In genomic region chr4:141095016-141095415, GRCm38 (mm10) we compare ENCODE assay signal across 25 mouse cellular contexts. TPM values are rescaled to one million over a fixed set of nuclear protein-coding genes. Genes with fewer than 3 reads are reported as not detected.
DNase-seq lines count a peak whose midpoint lies in the region; ATAC-seq and TF ChIP-seq lines count a peak whose summit lies in the region.
"Had no signal": no experiment of that assay in that cellular context is flagged by ENCODE, and none has a peak within 500 bp of the region (broad histone marks: within the 10 kb centered on the region; RNA-seq: fewer than 3 reads in every experiment).

No protein-coding gene starts in this region.

- 77% methylated on average over 10 of the region's 10 CpGs for WGBS in embryonic facial prominence, embryonic 13.5 days
- 78% methylated on average over 10 of the region's 10 CpGs for WGBS in embryonic facial prominence, embryonic 10.5 days
- 77% methylated on average over 10 of the region's 10 CpGs for WGBS in kidney, adult 2 months
- WGBS in kidney, embryonic 15.5 days = 79% methylated on average over 10 of the region's 10 CpGs

- H3K36me3 ChIP-seq in embryonic facial prominence, embryonic 13.5 days = no peaks in the 10 kb centered on the region
- H3K36me3 ChIP-seq in embryonic facial prominence, embryonic 10.5 days (replicated peaks) = no peaks in the 10 kb centered on the region
- no peaks in the 10 kb centered on the region for H3K36me3 ChIP-seq in kidney, adult 2 months (ENCODE audit: control insufficient read depth, insufficient read depth, low read length)
- no peaks in the 10 kb centered on the region for H3K36me3 ChIP-seq in kidney, embryonic 15.5 days
- H3K36me3 ChIP-seq: forebrain, embryonic 10.5 days; heart, embryonic 12.5 days; hindbrain, embryonic 10.5 days; midbrain, embryonic 15.5 days; neural tube, embryonic 12.5 days had no signal

- H3K27me3 ChIP-seq in embryonic facial prominence, embryonic 13.5 days = no peaks in the 10 kb centered on the region
- H3K27me3 ChIP-seq in embryonic facial prominence, embryonic 10.5 days (replicated peaks; ENCODE audit: low read depth, poor library complexity, severe bottlenecking) = no peaks in the 10 kb centered on the region
- H3K27me3 ChIP-seq in kidney, adult 2 months (replicated peaks; ENCODE audit: control insufficient read depth, insufficient read depth, low read length) = no peaks in the 10 kb centered on the region
- no peaks in the 10 kb centered on the region for H3K27me3 ChIP-seq in kidney, embryonic 15.5 days
- H3K27me3 ChIP-seq: heart, embryonic 12.5 days; midbrain, embryonic 15.5 days; neural tube, embryonic 12.5 days had no signal

- no peak overlapping the region for H3K27ac ChIP-seq in embryonic facial prominence, embryonic 13.5 days
- no peak overlapping the region for H3K27ac ChIP-seq in embryonic facial prominence, embryonic 10.5 days (replicated peaks)
- H3K27ac ChIP-seq in kidney, adult 2 months (ENCODE audit: insufficient read depth, low read depth, low read length) = no peak overlapping the region
- no peak overlapping the region for H3K27ac ChIP-seq in kidney, embryonic 15.5 days
- H3K27ac ChIP-seq: forebrain, embryonic 10.5 days; hindbrain, embryonic 10.5 days; hindbrain, postnatal 0 days; layer of hippocampus, adult 2 months; macrophage; midbrain, embryonic 15.5 days; neural tube, embryonic 12.5 days had no signal

- H3K9me3 ChIP-seq in embryonic facial prominence, embryonic 13.5 days = no peaks in the 10 kb centered on the region
- no peaks in the 10 kb centered on the region for H3K9me3 ChIP-seq in embryonic facial prominence, embryonic 10.5 days
- H3K9me3 ChIP-seq in kidney, embryonic 15.5 days (replicated peaks) = no peaks in the 10 kb centered on the region
- H3K9me3 ChIP-seq: forebrain, embryonic 10.5 days; heart, embryonic 12.5 days; hindbrain, embryonic 10.5 days; midbrain, embryonic 15.5 days; neural tube, embryonic 12.5 days had no signal

- H3K9ac ChIP-seq in embryonic facial prominence, embryonic 13.5 days = no peak overlapping the region
- H3K9ac ChIP-seq in kidney, embryonic 15.5 days = no peak overlapping the region
- H3K9ac ChIP-seq: forebrain, postnatal 0 days; heart, embryonic 12.5 days; midbrain, embryonic 15.5 days; neural tube, embryonic 12.5 days had no signal

- no peak overlapping the region for H3K4me3 ChIP-seq in embryonic facial prominence, embryonic 13.5 days
- H3K4me3 ChIP-seq in embryonic facial prominence, embryonic 10.5 days = no peak overlapping the region
- no peak overlapping the region for H3K4me3 ChIP-seq in kidney, adult 2 months (ENCODE audit: insufficient read depth, low read depth, low read length)
- H3K4me3 ChIP-seq in kidney, embryonic 15.5 days (replicated peaks) = no peak overlapping the region
- H3K4me3 ChIP-seq: forebrain, embryonic 10.5 days; heart, embryonic 12.5 days; hindbrain, embryonic 10.5 days; layer of hippocampus, adult 2 months; midbrain, embryonic 15.5 days; neural tube, embryonic 12.5 days had no signal

- ATAC-seq in embryonic facial prominence, embryonic 13.5 days (ENCODE audit: insufficient number of reproducible peaks, insufficient read depth, low FRiP score, low TSS enrichment, low read depth) = peak; percentile 29; the same call in 1 of the 2 replicates
- ATAC-seq in kidney, embryonic 15.5 days (replicated peaks; ENCODE audit: low FRiP score) = no peak
- ATAC-seq: activated CD4-positive, CD25-positive, alpha-beta regulatory T cell, adult 4 months; forebrain, postnatal 0 days; hindbrain, postnatal 0 days; intestine, embryonic 16.5 days; midbrain, embryonic 15.5 days had no signal

- no peak for DNase-seq in embryonic facial prominence, embryonic 10.5 days (ENCODE audit: low spot score)
- peak; percentile 63 for DNase-seq in kidney, adult 2 months
- DNase-seq in adrenal gland, postnatal 25 days = peak; percentile 27
- DNase-seq in kidney, postnatal 36 days = peak; percentile 65 to 69
- DNase-seq in right cerebral cortex, adult 2 months (ENCODE audit: low spot score in 2 of 2) = no peak
- DNase-seq in testis, postnatal 10 days (ENCODE audit: low spot score) = no peak
- DNase-seq: cerebellum, adult 2 months; forebrain, postnatal 0 days; heart, postnatal 10 days; right cerebral cortex, postnatal 25 days had no signal

- TF ChIP-seq CTCF in kidney, adult 2 months (conservative IDR thresholded peaks at IDR 0.05; ENCODE audit: insufficient read depth, insufficient read length, low read depth, low read length) = no peak

- H3K4me2 ChIP-seq in embryonic facial prominence, embryonic 13.5 days = no peak overlapping the region
- H3K4me2 ChIP-seq in kidney, embryonic 15.5 days = no peak overlapping the region
- H3K4me2 ChIP-seq: heart, embryonic 12.5 days; midbrain, embryonic 15.5 days; neural tube, embryonic 12.5 days had no signal

- peaks cover 3% of the 10 kb centered on the region; the same call in 1 of the 2 replicates for H3K4me1 ChIP-seq in embryonic facial prominence, embryonic 13.5 days
- peaks cover 5% of the 10 kb centered on the region for H3K4me1 ChIP-seq in embryonic facial prominence, embryonic 10.5 days
- H3K4me1 ChIP-seq in kidney, adult 2 months (ENCODE audit: control insufficient read depth, insufficient read depth, low read length) = no peaks in the 10 kb centered on the region
- peaks cover 9% of the 10 kb centered on the region for H3K4me1 ChIP-seq in kidney, embryonic 15.5 days
- H3K4me1 ChIP-seq: midbrain, embryonic 15.5 days had no signal

- TF ChIP-seq POLR2A in kidney, adult 2 months (IDR thresholded peaks at IDR 0.05; ENCODE audit: low read depth, low read length) = no peak

RNA-seq across cellular contexts. Expression of gene Spata21, which starts 6.9 kb away (rescaled TPM):
- polyA plus RNA-seq in embryonic facial prominence, embryonic 13.5 days (2015; fragmentation: Nextera tagmentation; extraction: Ambion mirVana) = 0.22 and 0.32 TPM in 2 replicates
- polyA plus RNA-seq in embryonic facial prominence, embryonic 10.5 days (2016; fragmentation: Nextera tagmentation; extraction: Ambion mirVana) = 0.05 and 0.11 TPM in 2 replicates
- polyA plus RNA-seq in kidney, adult 2 months (2012; rRNA removed) = 0.03 and 0.26 TPM in 2 replicates
- polyA plus RNA-seq in kidney, embryonic 15.5 days (2015; fragmentation: Nextera tagmentation; extraction: Ambion mirVana) = 0.50 and 0.64 TPM in 2 replicates
- total RNA-seq in adrenal gland, postnatal 25 days (2021) = not detected in 2 replicates
- total RNA-seq: heart, postnatal 10 days; layer of hippocampus, adult 2 months; liver, adult 2 months had no signal
- polyA plus RNA-seq: heart, embryonic 12.5 days; hindbrain, embryonic 10.5 days; intestine, embryonic 16.5 days; liver, adult 2 months; liver, embryonic 16.5 days; macrophage; urinary bladder, adult 2 months had no signal

RNA-seq across cellular contexts. Expression of gene Necap2, which starts 16.9 kb away (rescaled TPM):
- 76.7 and 83.5 TPM in 2 replicates for polyA plus RNA-seq in embryonic facial prominence, embryonic 13.5 days (2015; fragmentation: Nextera tagmentation; extraction: Ambion mirVana)
- polyA plus RNA-seq in embryonic facial prominence, embryonic 10.5 days (2016; fragmentation: Nextera tagmentation; extraction: Ambion mirVana) = 65.6 and 69.4 TPM in 2 replicates
- 60.3 and 64.9 TPM in 2 replicates for polyA plus RNA-seq in kidney, adult 2 months (2012; rRNA removed)
- polyA plus RNA-seq in kidney, embryonic 15.5 days (2015; fragmentation: Nextera tagmentation; extraction: Ambion mirVana) = 80.0 and 89.4 TPM in 2 replicates
- 56.2 and 67.2 TPM in 2 replicates for total RNA-seq in adrenal gland, postnatal 25 days (2021)

RNA-seq across cellular contexts. Expression of gene Crocc, which starts 34.7 kb away (rescaled TPM):
- polyA plus RNA-seq in embryonic facial prominence, embryonic 13.5 days (2015; fragmentation: Nextera tagmentation; extraction: Ambion mirVana) = 6.1 and 7.8 TPM in 2 replicates
- polyA plus RNA-seq in embryonic facial prominence, embryonic 10.5 days (2016; fragmentation: Nextera tagmentation; extraction: Ambion mirVana) = 11.0 and 11.3 TPM in 2 replicates
- 34.7 and 41.8 TPM in 2 replicates for polyA plus RNA-seq in kidney, adult 2 months (2012; rRNA removed)
- 8.5 and 9.5 TPM in 2 replicates for polyA plus RNA-seq in kidney, embryonic 15.5 days (2015; fragmentation: Nextera tagmentation; extraction: Ambion mirVana)
- total RNA-seq in adrenal gland, postnatal 25 days (2021) = 10.2 and 16.1 TPM in 2 replicates

RNA-seq across cellular contexts. Expression of gene Szrd1, which starts 44.6 kb away (rescaled TPM):
- 40.5 and 42.4 TPM in 2 replicates for polyA plus RNA-seq in embryonic facial prominence, embryonic 13.5 days (2015; fragmentation: Nextera tagmentation; extraction: Ambion mirVana)
- polyA plus RNA-seq in embryonic facial prominence, embryonic 10.5 days (2016; fragmentation: Nextera tagmentation; extraction: Ambion mirVana) = 37.4 and 39.0 TPM in 2 replicates
- 59.3 and 60.3 TPM in 2 replicates for polyA plus RNA-seq in kidney, adult 2 months (2012; rRNA removed)
- polyA plus RNA-seq in kidney, embryonic 15.5 days (2015; fragmentation: Nextera tagmentation; extraction: Ambion mirVana) = 49.6 and 50.4 TPM in 2 replicates
- total RNA-seq in adrenal gland, postnatal 25 days (2021) = 95.3 and 115 TPM in 2 replicates

RNA-seq across cellular contexts. Expression of gene Fbxo42, which starts 52.7 kb away (rescaled TPM):
- 23.3 and 24.2 TPM in 2 replicates for polyA plus RNA-seq in embryonic facial prominence, embryonic 13.5 days (2015; fragmentation: Nextera tagmentation; extraction: Ambion mirVana)
- 29.3 and 30.6 TPM in 2 replicates for polyA plus RNA-seq in embryonic facial prominence, embryonic 10.5 days (2016; fragmentation: Nextera tagmentation; extraction: Ambion mirVana)
- polyA plus RNA-seq in kidney, adult 2 months (2012; rRNA removed) = 11.7 and 13.0 TPM in 2 replicates
- 22.4 and 23.0 TPM in 2 replicates for polyA plus RNA-seq in kidney, embryonic 15.5 days (2015; fragmentation: Nextera tagmentation; extraction: Ambion mirVana)
- 19.7 and 24.8 TPM in 2 replicates for total RNA-seq in adrenal gland, postnatal 25 days (2021)

Comparison
In these comparisons a context has a peak if more than half of its experiments do, and no peak if none do; other contexts are left out.
1. DNase-seq: peak in kidney, adult 2 months (single experiment), adrenal gland, postnatal 25 days (single experiment) and kidney, postnatal 36 days (2 of 2); none in embryonic facial prominence, embryonic 10.5 days (single experiment), right cerebral cortex, adult 2 months (0 of 2) and testis, postnatal 10 days (single experiment).